Mouse (Mus musculus): ENCODE data around the gene H1fx.

DNA sequence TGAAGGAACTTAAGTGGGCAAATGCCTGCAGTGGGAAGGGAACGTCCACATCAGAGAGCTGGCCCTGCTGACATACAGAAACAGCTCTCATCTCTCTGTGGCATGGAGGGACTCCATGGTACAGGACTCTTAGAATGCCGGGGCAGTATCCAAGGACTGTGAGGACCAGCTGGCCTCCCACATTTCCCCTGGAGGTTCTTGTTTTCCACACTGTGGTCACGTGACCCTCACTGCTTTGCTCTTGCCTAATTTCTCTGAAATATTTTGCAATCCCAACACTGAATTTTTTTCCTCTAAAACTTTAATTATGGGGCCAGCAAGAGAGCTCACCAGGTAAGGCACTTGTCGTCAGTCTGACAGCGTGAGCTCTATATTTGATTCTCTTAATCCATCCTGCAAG lies 46.4 kb downstream of the H1fx start:
- no peak for TF ChIP-seq CTCF (IDR thresholded peaks at IDR 0.05; ENCODE audit: low read depth)
- TF ChIP-seq EP300 (IDR thresholded peaks at IDR 0.05; ENCODE audit: low read depth) = no peak
